Mouse (Mus musculus) lung, adult 2 months (tissue): ENCODE results near the gene Agfg1. TPM values are rescaled to one million over a fixed set of nuclear protein-coding genes. Genes with fewer than 3 reads are reported as not detected.

Source experiments
- DNase-seq: peaks from one replicate; pipeline ENCODE4 v3.0.0; 2022
- H3K4me1 ChIP-seq: fragments of 200-500 bp; 2 replicates; pipeline ENCODE4 v1.6.1; 2011; ENCODE audit warnings: low read length; ENCODE audit not compliant: control insufficient read depth, insufficient read depth
- H3K4me3 ChIP-seq: fragments of 200-500 bp; replicated peaks from 2 replicates; pipeline ENCODE3; 2011; ENCODE audit warnings: low read depth, mild to moderate bottlenecking, control low read depth, low read length; ENCODE audit errors: extremely low read depth
- CTCF ChIP-seq: fragments of 200-500 bp; IDR thresholded peaks from 2 replicates; pipeline ENCODE4 v1.5.1; 2011; ENCODE audit warnings: mild to moderate bottlenecking, low read length, control low read depth; ENCODE audit not compliant: insufficient read depth
- POLR2A ChIP-seq: fragments of 200-500 bp; IDR thresholded peaks from 2 replicates; pipeline ENCODE4 v1.6.1; 2011; ENCODE audit warnings: low read depth, mild to moderate bottlenecking, control low read depth, low read length, borderline replicate concordance; ENCODE audit errors: extremely low read depth
- WGBS: fragments of 180-500 bp; shearing (Covaris S2); methylation state at CpG from one replicate; pipeline ENCODE4 v1.1.7; 2018; 5-methylcytosine and 5-hydroxymethylcytosine counted together
- polyA plus RNA-seq: library from polyadenylated mRNA; depleted of rRNA; stranded (reverse); fragments of >200 nt; gene quantifications from 2 replicates; pipeline ENCODE4 v1.2.3, GENCODE M21; 2012; rRNA removed

The Agfg1 gene
- polyA plus RNA-seq: 51.1 and 70.6 TPM in 2 replicates

DNA sequence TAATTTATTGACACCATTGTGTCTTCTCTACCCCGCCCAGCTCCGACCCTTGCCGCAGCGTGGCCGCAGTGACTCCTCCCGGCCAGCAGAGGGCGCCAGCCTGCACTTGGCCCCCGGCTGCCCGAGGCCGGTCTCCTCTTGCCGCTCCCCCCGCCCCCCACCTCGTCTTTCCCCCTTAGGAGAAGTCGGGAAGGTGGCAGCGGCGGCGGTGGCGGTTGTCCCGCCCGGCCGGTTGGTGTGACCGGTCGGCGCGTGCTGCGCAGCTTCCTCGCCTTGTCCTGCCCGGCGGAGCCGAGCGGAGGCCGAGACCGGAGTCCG is at the start of gene Agfg1:
Gene Agfg1, plus strand, starts transcription at position 188 of the 318 bp plus-strand sequence.
- DNase-seq: peak; percentile 94
- Histone ChIP-seq H3K4me3 (peak within 1 kb of the TSS; percentile 88), H3K4me1 (peaks cover 7% of the 10 kb centered on the region)
- TF ChIP-seq POLR2A: peak; percentile 67
- TF ChIP-seq CTCF: peak; percentile 68
- under 1% methylated on average over 34 of the region's 34 CpGs for WGBS

DNA sequence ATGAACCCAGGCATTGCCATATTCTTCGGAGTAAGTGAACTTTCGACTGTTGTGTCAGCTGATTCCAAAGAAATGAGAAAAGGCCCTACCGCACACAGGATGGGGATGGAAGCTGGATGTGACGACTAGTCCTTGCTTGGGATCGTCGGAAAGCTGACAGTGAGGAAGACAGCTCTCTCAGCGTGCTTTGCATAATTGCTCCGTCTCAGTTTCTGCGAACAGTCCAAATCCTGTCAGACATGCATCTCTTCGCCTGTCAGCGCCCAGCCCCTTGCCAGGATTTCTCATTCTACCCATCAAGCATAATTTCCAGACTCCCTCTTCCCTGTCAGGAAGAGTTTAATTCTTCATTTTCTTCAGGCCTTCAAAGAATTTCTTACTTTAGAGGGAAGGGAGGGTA is 48.2 kb upstream of the Agfg1 start:
- no peak for DNase-seq
- WGBS: 87% methylated on average over 11 of the region's 11 CpGs
- TF ChIP-seq POLR2A (no peak), CTCF (no peak)
- H3K4me3 ChIP-seq: no peak overlapping the region
- H3K4me1 ChIP-seq: peaks cover 4% of the 10 kb centered on the region

DNA sequence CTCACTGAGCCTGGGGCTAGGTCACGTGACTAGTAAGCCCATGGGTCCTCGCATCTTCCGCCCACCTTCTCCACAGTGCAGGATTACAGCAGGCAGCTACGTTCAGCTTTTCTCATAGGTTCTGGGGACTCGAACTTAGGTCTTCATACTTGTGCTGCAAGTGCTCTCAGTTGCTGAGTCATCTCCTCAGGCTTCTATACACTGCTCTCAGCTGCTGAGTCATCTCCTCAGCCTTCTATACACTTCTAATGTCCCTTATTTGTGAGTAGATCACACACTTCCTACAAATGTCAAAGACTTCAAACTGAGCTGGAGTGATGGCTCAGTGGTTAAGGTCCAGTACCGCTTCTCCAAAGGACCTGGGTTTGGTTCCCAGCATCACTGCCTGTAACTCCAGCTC is 47.0 kb upstream of the Agfg1 start:
- DNase-seq: no peak
- H3K4me1 ChIP-seq: peaks cover 7% of the 10 kb centered on the region
- TF ChIP-seq CTCF (no peak), POLR2A (no peak)
- 95% methylated on average over 6 of the region's 6 CpGs for WGBS
- H3K4me3 ChIP-seq: no peak overlapping the region

DNA sequence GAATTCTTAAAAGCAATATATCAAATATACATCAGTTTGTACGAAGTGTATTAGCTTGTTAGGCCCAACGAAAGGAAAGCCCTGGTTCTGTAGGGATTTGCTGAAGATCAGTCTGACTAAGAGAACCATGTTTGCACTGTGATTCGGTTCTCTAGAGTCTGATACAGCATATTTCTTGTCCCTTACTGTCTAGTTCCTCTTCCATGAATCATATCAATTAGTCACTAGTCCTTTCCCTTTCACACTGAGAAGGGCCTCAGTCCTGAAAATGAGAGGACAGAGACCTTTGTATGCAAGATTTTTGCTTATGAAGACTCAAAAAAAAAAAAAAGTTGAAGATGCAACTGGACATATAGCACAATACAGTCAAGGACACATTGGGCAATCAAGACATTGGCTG is 46.2 kb upstream of the Agfg1 start:
- WGBS: 80% methylated on average over 3 of the region's 3 CpGs
- H3K4me1 ChIP-seq: peaks cover 6% of the 10 kb centered on the region
- no peak for DNase-seq
- TF ChIP-seq POLR2A (no peak), CTCF (no peak)
- no peak overlapping the region for H3K4me3 ChIP-seq

DNA sequence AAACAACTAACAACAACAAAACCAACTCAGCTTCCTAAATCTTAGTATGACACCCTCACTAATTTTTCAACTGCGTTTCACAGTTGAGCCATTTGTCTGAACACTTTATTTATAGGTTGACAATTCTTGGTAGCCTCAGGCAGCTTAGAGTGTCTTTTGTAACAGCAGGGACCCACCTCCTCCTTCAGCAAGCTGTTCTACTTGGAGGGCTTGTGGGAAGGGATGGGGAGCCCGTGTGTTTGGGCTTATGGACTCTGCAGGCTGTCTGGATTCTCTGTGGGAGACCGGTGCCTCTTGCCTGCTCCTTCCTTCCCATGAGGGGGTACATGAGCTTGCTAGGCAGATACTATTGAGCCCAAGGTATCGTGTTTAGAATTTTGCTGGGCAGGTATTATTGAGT is 45.3 kb upstream of the Agfg1 start:
- DNase-seq: no peak
- TF ChIP-seq CTCF: no peak
- no peak for TF ChIP-seq POLR2A
- Histone ChIP-seq H3K4me3 (no peak overlapping the region), H3K4me1 (peaks cover 11% of the 10 kb centered on the region)
- WGBS: 78% methylated on average over 4 of the region's 4 CpGs

DNA sequence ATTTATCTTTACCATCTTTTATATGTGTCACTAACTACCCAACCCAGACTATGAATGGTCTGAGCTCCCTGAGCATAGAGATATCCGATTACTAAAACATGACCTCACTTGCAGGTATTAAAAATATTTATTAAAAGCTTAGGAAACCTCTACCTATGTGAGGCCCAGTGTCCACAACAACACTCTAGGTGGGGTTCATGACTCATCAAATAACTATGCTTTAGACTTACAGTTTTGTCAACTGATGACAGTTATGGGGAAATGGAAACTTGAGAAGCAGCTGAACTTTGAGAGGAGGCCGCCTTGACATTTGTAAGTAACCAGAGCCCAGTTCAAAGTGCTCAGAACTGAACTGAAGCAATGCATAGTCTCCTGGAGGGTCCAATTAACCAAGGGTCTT is 44.1 kb upstream of the Agfg1 start:
- TF ChIP-seq POLR2A (no peak), CTCF (no peak)
- Histone ChIP-seq H3K4me1 (peaks cover 11% of the 10 kb centered on the region), H3K4me3 (no peak overlapping the region)
- WGBS: 64% methylated on average over 2 of the region's 2 CpGs
- no peak for DNase-seq

DNA sequence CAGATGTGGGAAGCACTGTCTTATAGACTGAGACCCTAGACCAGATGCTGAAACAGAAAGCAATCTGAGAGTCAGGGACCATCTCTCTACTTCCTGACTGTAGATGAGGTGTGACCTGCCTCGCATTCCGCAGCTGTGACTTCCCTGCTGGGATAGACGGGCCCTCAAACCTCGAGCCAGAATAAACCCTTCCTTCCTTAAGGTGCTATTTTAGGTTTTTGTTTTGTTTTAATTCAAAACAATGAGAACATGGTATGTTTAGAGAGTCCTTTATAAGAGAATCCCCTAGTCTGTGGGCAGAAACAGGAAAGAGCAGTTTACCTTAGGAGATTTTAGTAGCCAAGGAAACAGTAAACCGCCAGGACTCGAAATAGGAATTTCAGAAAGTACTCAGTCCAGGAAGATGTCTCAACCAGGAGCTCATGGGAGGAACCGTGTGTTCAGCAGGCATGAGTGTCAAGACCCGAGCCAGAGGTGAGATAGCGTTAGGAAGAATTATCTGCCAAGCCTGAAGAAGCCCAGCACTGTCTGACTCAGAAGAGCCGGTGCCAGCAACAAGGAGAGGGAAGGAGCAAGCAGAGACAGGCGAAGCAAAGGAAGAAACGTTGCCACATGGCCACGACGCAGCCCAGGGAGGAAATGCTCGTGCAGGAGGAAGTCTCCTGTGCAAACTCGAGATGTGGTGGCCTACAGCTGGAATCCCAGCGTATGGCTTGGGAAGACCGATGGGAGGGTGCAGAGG is 43.4 kb upstream of the Agfg1 start:
- Histone ChIP-seq H3K4me1 (peaks cover 11% of the 10 kb centered on the region), H3K4me3 (no peak overlapping the region)
- DNase-seq: no peak
- no peak for TF ChIP-seq POLR2A
- TF ChIP-seq CTCF: no peak
- WGBS: 33% methylated on average over 18 of the region's 18 CpGs

DNA sequence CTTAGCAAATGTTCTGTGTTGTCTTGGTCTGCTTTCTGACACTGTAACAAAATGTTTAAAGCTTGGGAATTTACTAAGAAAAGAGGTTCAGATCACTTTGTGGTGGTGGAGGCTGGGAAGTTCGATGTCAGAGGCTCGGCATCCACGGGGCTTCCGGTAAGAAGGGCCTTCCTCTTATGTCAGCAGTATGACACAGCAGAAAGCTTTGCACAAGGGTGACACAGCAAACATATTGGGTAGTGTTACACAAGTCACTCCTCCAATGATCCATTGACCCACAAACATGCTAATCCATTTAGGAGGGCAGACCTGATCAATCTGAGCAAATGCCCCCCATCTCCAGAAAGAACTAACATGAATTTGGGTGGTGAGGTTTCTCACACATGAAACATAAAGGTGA is 42.2 kb upstream of the Agfg1 start:
- 87% methylated on average over 4 of the region's 4 CpGs for WGBS
- DNase-seq: no peak
- Histone ChIP-seq H3K4me1 (peaks cover 11% of the 10 kb centered on the region), H3K4me3 (no peak overlapping the region)
- TF ChIP-seq CTCF: no peak
- no peak for TF ChIP-seq POLR2A

DNA sequence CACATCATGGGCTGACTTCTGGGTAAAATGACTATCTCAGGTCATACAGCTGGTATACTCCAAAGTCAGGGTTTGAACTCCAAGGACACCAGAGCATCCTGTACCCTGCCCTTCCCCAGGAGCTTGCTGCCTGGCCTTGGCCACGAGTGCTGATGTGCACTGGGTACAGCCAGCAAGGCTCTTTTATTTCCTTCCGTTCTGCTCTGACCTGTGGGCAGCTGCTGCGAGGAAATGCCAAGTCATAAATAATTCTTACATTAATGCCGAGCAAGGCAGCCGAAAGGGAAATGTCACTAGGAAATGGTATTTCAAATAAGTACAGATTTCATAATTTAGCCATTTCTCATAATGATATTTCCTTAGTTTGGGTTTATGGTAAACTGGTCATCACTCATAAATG is 41.0 kb upstream of the Agfg1 start:
- WGBS: 31% methylated on average over 5 of the region's 5 CpGs
- no peak for DNase-seq

DNA sequence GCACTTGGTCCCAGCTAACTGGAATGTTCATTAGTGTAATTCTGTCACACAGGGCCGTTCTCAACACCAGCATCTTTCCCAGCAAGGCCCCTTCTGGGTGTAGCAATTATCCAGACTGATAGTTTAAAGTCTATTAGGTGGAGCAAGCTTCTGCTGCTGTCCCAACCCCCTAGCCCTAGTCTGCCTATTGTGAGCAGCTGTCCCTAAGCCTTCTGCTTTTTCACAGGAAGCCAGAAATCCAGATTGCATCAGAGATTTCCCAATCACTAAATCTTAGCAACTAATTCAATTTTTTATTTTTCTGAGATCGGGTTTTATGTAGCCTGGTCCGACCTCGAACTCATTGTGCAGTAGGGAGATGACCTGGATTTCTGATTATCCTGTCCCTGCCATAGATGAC is 40.4 kb upstream of the Agfg1 start:
- WGBS: 56% methylated on average over 4 of the region's 4 CpGs
- TF ChIP-seq CTCF (no peak), POLR2A (no peak)
- H3K4me3 ChIP-seq: no peak overlapping the region
- H3K4me1 ChIP-seq: peaks cover 11% of the 10 kb centered on the region
- DNase-seq: no peak

More for the DNA sequence above, 41.0 kb upstream of the Agfg1 start:
- Histone ChIP-seq H3K4me1 (peaks cover 11% of the 10 kb centered on the region), H3K4me3 (no peak overlapping the region)
- TF ChIP-seq CTCF (no peak), POLR2A (no peak)

DNA sequence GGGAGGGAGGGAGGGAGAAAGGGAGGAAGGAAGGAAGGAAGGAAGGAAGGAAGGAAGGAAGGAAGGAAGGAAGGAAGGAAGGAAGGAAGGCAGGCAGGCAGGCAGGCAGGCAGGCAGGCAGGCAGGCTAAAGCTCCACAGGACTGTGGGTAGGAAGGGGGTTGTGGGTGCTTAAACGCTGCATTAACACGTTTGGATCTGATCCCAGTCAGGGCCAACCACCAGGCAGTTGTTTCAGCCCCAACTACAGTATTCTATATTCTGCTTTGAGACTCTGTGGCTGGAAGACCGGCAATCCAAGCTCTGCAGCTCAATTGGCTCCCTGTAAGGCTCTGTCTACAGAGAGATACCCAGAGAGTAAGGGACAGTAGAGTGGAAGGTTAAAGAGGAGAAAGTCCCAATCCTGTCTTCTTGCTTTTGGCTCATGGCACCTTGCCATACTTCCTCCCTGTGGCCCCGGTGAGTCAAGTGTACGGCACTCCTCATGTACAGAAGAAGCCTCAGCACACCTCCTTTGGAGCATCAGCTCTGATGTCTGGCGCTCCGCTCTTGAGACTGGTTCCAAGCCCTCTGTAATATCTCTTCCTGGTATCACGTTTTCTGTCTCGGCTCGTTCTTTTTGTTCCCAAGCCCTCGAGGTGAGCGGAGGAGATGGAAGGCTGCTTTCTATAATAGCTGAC is 38.0 kb upstream of the Agfg1 start:
- TF ChIP-seq POLR2A (no peak), CTCF (no peak)
- 75% methylated on average over 12 of the region's 12 CpGs for WGBS
- DNase-seq: no peak
- Histone ChIP-seq H3K4me1 (peaks cover 8% of the 10 kb centered on the region), H3K4me3 (no peak overlapping the region)
